Mouse (Mus musculus) cortical plate, adult 2 months (tissue): ENCODE data around the gene Hnrnpc.

ENCODE experiments used
- CTCF ChIP-seq: fragments of 200-500 bp; IDR thresholded peaks from 2 replicates; pipeline ENCODE4 v1.5.1; 2011; ENCODE audit warnings: mild to moderate bottlenecking, control low read depth, low read length; ENCODE audit not compliant: insufficient read depth; ENCODE audit errors: extremely low read depth
- POLR2A ChIP-seq: fragments of 200-500 bp; IDR thresholded peaks from 2 replicates; pipeline ENCODE4 v1.6.1; 2011; ENCODE audit warnings: mild to moderate bottlenecking, low read length, control low read depth; ENCODE audit not compliant: insufficient read depth; ENCODE audit errors: extremely low read depth

- TF ChIP-seq CTCF (no peak), POLR2A (no peak)
Observed at GRCm38 (mm10) chr14:52106741-52107140, 2.9 kb upstream of the Hnrnpc start.
